Mouse (Mus musculus) forebrain, embryonic 16.5 days (tissue): Measurements from ENCODE around the gene Rapgef2. TPM values are rescaled to one million over a fixed set of nuclear protein-coding genes. Genes with fewer than 3 reads are reported as not detected.

Source experiments
- ATAC-seq: fragments of 200-750 bp; cut with Nextera tagmentation; 2 replicates; pipeline ENCODE4 v1.8.0; 2017; ENCODE audit warnings: mild to moderate bottlenecking, moderate library complexity
- H3K27ac ChIP-seq: fragments of 300-500 bp; sonication (generic); 2 replicates; pipeline ENCODE4 v1.5.1; 2014; ENCODE audit warnings: low read length, control low read depth
- H3K27me3 ChIP-seq: fragments of 300-500 bp; sonication (generic); replicated peaks from 2 replicates; pipeline ENCODE4 v1.6.1; 2014; ENCODE audit warnings: low read length; ENCODE audit not compliant: control insufficient read depth, insufficient read depth
- H3K36me3 ChIP-seq: fragments of 300-500 bp; sonication (generic); 2 replicates; pipeline ENCODE4 v1.6.1; 2014; ENCODE audit not compliant: control insufficient read depth, insufficient read depth
- H3K4me1 ChIP-seq: fragments of 300-500 bp; sonication (generic); replicated peaks from 2 replicates; pipeline ENCODE4 v1.6.1; 2014; ENCODE audit warnings: low read length; ENCODE audit not compliant: control insufficient read depth, insufficient read depth
- H3K4me2 ChIP-seq: fragments of 300-500 bp; sonication (generic); 2 replicates; pipeline ENCODE4 v1.6.1; 2014; ENCODE audit warnings: mild to moderate bottlenecking, low read length, control low read depth
- H3K4me3 ChIP-seq: fragments of 300-500 bp; sonication (generic); replicated peaks from 2 replicates; pipeline ENCODE4 v1.5.1; 2014; ENCODE audit warnings: mild to moderate bottlenecking, low read length, control low read depth
- H3K9ac ChIP-seq: fragments of 300-500 bp; sonication (generic); replicated peaks from 2 replicates; pipeline ENCODE4 v1.6.1; 2014; ENCODE audit warnings: low read depth, low read length, control low read depth
- H3K9me3 ChIP-seq: fragments of 300-500 bp; sonication (generic); 2 replicates; pipeline ENCODE4 v1.6.1; 2016; ENCODE audit warnings: low read length; ENCODE audit not compliant: control insufficient read depth
- WGBS: fragments of 180-500 bp; shearing (Covaris S2); extraction: QIAGEN DNeasy Blood & Tissue Kit; methylation state at CpG from one replicate; pipeline ENCODE4 v1.1.7; 2014; 5-methylcytosine and 5-hydroxymethylcytosine counted together
- polyA plus RNA-seq: library from polyadenylated mRNA; unstranded; fragments of >200 nt; fragmentation: Nextera tagmentation; extraction: Ambion mirVana; gene quantifications from 2 replicates; pipeline ENCODE4 v1.2.1, GENCODE M21; 2015

Rapgef2 gene
- polyA plus RNA-seq, 1 experiment from 2014 or later: 13.4 TPM

- 85% methylated on average over 7 of the region's 7 CpGs for whole genome bisulfite sequencing
- no peaks in the 10 kb centered on the region for H3K36me3 ChIP-seq
- no peak overlapping the region for H3K4me2 ChIP-seq
- ATAC-seq: no peak
- no peaks in the 10 kb centered on the region for H3K4me1 ChIP-seq
- no peak overlapping the region for H3K27ac ChIP-seq
- no peaks in the 10 kb centered on the region for H3K27me3 ChIP-seq
- H3K9me3 ChIP-seq: no peaks in the 10 kb centered on the region
- H3K9ac ChIP-seq: no peak overlapping the region
- no peak overlapping the region for H3K4me3 ChIP-seq
Observed at GRCm38 (mm10) chr3:79121391-79121790, 164.9 kb downstream of the Rapgef2 start.

DNA sequence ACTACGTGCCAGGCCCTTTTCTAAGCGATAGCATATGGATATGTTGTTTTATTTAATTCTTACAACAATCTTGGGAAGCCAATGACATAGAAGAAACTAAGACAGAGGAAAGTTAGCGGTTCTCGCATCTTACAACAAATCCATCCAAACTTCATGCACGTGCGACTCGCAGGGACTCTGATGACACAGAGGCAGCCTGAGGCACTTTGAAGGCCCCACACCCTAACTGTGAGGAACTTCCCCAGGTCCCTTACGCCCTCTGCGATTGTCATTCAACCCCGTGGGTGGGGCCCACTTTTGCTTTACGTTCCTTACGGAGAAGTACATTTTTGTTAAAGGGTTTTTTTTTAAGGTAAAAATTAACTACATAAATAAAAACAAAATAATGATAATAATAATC is 166.3 kb downstream of the Rapgef2 start:
- Histone ChIP-seq H3K9me3 (no peaks in the 10 kb centered on the region), H3K4me2 (no peak overlapping the region), H3K27ac (no peak overlapping the region), H3K27me3 (no peaks in the 10 kb centered on the region), H3K4me3 (no peak overlapping the region), H3K4me1 (no peaks in the 10 kb centered on the region), H3K9ac (no peak overlapping the region), H3K36me3 (no peaks in the 10 kb centered on the region)
- ATAC-seq: no peak
- WGBS: 96% methylated on average over 12 of the region's 12 CpGs

GRCm38 (mm10) chr3:79110153-79110552 is 176.2 kb downstream of the Rapgef2 start:
- Histone ChIP-seq H3K27me3 (no peaks in the 10 kb centered on the region), H3K4me1 (no peaks in the 10 kb centered on the region), H3K36me3 (peaks cover 2% of the 10 kb centered on the region; the same call in 1 of the 2 replicates), H3K27ac (no peak overlapping the region), H3K9ac (no peak overlapping the region), H3K9me3 (no peaks in the 10 kb centered on the region), H3K4me2 (no peak overlapping the region), H3K4me3 (no peak overlapping the region)
- ATAC-seq: no peak
- 92% methylated on average over 6 of the region's 6 CpGs for WGBS

DNA sequence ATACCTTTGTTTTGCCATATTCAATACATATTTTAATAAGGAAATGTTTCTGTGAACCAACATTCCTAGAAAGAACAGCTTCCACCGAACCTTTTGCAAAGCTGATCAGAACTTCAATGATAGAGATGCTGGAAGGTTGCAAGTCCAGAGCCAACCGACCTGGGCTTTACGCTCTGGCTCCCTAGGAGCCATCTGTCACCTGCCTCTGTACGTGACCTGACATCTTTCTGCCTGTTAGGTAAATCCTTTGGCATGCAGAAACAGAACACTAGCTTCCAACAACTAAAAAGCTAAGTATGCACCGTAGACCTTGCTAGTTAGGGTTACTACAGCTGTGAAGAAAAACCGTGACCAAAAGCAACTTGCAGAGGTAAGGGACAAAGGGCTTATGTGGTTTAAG is 178.1 kb downstream of the Rapgef2 start:
- Histone ChIP-seq H3K27ac (no peak overlapping the region), H3K9ac (no peak overlapping the region), H3K36me3 (peaks cover 2% of the 10 kb centered on the region; the same call in 1 of the 2 replicates), H3K4me3 (no peak overlapping the region), H3K4me2 (no peak overlapping the region), H3K9me3 (no peaks in the 10 kb centered on the region), H3K4me1 (no peaks in the 10 kb centered on the region), H3K27me3 (no peaks in the 10 kb centered on the region)
- no peak for ATAC-seq
- 95% methylated on average over 6 of the region's 6 CpGs for WGBS

GRCm38 (mm10) chr3:79106360-79106759 is 180.0 kb downstream of the Rapgef2 start:
- 86% methylated on average over 2 of the region's 2 CpGs for WGBS
- no peak overlapping the region for H3K27ac ChIP-seq
- ATAC-seq: no peak

DNA sequence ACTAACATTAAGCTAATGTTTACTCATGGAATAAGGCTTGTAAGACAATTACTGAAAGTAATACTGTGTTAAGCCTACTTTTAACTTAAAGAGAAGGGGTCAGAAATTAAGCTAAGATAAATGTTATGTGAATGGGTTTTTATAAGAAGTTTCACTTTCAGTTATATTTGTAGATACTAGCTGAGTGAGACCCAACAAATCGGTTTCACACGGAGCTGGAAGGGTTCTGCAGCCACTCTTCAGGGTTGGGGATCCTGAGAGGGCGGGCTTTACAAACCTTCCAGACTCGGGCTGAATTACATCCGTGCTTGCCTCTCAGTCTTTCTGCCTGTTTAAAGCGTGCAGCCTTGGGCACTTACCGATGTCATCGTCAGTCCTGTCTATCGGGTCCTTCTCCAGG is 182.7 kb downstream of the Rapgef2 start:
- 94% methylated on average over 9 of the region's 9 CpGs for WGBS
- no peak overlapping the region for H3K9ac ChIP-seq
- peaks cover 4% of the 10 kb centered on the region for H3K36me3 ChIP-seq
- no peaks in the 10 kb centered on the region for H3K9me3 ChIP-seq
- H3K4me1 ChIP-seq: no peaks in the 10 kb centered on the region
- H3K4me3 ChIP-seq: no peak overlapping the region
- no peak overlapping the region for H3K4me2 ChIP-seq
- no peaks in the 10 kb centered on the region for H3K27me3 ChIP-seq
- H3K27ac ChIP-seq: no peak overlapping the region
- no peak for ATAC-seq

More at GRCm38 (mm10) chr3:79106360-79106759, 180.0 kb downstream of the Rapgef2 start:
- Histone ChIP-seq H3K36me3 (peaks cover 2% of the 10 kb centered on the region; the same call in 1 of the 2 replicates), H3K4me1 (no peaks in the 10 kb centered on the region), H3K9me3 (no peaks in the 10 kb centered on the region), H3K9ac (no peak overlapping the region), H3K4me2 (no peak overlapping the region), H3K27me3 (no peaks in the 10 kb centered on the region), H3K4me3 (no peak overlapping the region)

DNA sequence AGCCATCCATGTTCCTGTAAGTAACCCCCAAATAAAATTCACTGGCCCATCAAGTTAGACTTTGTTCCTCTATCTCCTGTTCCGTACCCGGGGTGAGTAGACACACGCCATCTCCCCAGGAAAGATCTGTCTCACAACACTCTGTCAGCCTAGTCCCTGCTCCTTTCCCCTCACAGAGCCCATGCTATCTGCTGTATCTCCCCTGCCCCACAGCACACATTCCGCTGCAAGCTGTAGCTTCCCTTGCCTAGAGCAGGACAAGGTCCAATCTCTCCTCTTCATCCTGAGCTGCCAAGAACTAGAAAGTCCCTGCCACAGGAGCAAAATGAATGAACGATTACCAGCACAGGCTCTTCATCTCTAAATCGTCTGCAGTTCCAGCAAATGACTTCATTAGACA is 184.6 kb downstream of the Rapgef2 start:
- no peak overlapping the region for H3K9ac ChIP-seq
- no peak overlapping the region for H3K27ac ChIP-seq
- H3K27me3 ChIP-seq: no peaks in the 10 kb centered on the region
- ATAC-seq: no peak
- no peaks in the 10 kb centered on the region for H3K4me1 ChIP-seq
- 86% methylated on average over 6 of the region's 6 CpGs for WGBS
- no peaks in the 10 kb centered on the region for H3K9me3 ChIP-seq
- no peak overlapping the region for H3K4me3 ChIP-seq
- H3K36me3 ChIP-seq: peaks cover 11% of the 10 kb centered on the region
- no peak overlapping the region for H3K4me2 ChIP-seq

DNA sequence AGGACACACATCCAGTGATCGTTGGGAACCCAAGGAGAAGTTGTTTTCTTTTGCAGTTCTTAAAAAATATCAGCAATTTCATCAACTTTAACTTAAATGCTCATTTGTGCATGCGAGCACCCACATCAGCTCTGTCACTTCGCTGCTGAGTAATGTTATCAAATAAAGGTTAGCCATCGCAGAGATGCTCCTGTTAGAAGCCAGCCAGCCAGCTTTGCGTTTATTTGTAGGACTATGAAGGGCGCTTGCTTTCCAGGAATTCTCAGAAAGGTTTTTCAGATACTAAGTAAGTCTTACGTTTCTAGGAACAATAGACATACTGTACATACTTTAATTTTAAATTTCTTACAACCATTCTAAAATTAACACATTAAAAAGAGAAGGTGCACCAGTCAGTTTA is 185.5 kb downstream of the Rapgef2 start:
- 95% methylated on average over 7 of the region's 7 CpGs for WGBS
- no peaks in the 10 kb centered on the region for H3K4me1 ChIP-seq
- no peak for ATAC-seq
- no peak overlapping the region for H3K9ac ChIP-seq
- H3K4me3 ChIP-seq: no peak overlapping the region
- no peak overlapping the region for H3K27ac ChIP-seq
- H3K9me3 ChIP-seq: no peaks in the 10 kb centered on the region
- no peaks in the 10 kb centered on the region for H3K27me3 ChIP-seq
- no peak overlapping the region for H3K4me2 ChIP-seq
- H3K36me3 ChIP-seq: peaks cover 9% of the 10 kb centered on the region; the same call in 1 of the 2 replicates

GRCm38 (mm10) chr3:79089091-79089490 is 197.2 kb downstream of the Rapgef2 start:
- no peak overlapping the region for H3K27ac ChIP-seq
- peaks cover 29% of the 10 kb centered on the region for H3K36me3 ChIP-seq
- 85% methylated on average over 7 of the region's 7 CpGs for WGBS
- H3K4me2 ChIP-seq: no peak overlapping the region
- H3K9me3 ChIP-seq: no peaks in the 10 kb centered on the region
- no peak for ATAC-seq
- no peaks in the 10 kb centered on the region for H3K4me1 ChIP-seq
- no peak overlapping the region for H3K9ac ChIP-seq
- no peaks in the 10 kb centered on the region for H3K27me3 ChIP-seq
- H3K4me3 ChIP-seq: no peak overlapping the region

DNA sequence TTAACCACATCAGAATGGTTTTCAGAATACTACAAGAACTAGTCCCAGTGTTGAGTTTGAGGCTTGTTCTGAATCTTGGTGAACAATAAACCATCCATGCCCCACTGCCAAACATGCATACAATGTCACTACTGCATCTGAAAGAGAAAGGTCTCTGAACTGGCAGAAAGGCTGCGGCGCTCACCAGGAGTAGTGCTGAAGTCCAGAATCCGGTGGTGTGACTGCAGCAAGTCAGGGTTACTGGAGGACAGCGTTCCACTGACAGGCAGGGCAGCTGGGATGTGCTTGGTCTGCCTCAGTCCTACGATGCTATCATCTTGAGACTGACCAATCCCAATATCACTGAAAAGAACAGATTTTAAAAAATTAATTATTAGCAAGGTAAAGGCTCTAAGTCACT is 197.9 kb downstream of the Rapgef2 start:
- Histone ChIP-seq H3K4me2 (no peak overlapping the region), H3K36me3 (peaks cover 32% of the 10 kb centered on the region), H3K9me3 (no peaks in the 10 kb centered on the region), H3K27ac (no peak overlapping the region), H3K9ac (no peak overlapping the region), H3K4me1 (no peaks in the 10 kb centered on the region), H3K27me3 (no peaks in the 10 kb centered on the region), H3K4me3 (no peak overlapping the region)
- no peak for ATAC-seq
- WGBS: 94% methylated on average over 5 of the region's 5 CpGs
